Mouse (Mus musculus) testis, postnatal 10 days (tissue): ENCODE measurements around the gene Ier5.

Experiments
- DNase-seq: peaks from one replicate; pipeline ENCODE4 v3.0.0; 2021; ENCODE audit warnings: low spot score

Ier5 gene

DNA sequence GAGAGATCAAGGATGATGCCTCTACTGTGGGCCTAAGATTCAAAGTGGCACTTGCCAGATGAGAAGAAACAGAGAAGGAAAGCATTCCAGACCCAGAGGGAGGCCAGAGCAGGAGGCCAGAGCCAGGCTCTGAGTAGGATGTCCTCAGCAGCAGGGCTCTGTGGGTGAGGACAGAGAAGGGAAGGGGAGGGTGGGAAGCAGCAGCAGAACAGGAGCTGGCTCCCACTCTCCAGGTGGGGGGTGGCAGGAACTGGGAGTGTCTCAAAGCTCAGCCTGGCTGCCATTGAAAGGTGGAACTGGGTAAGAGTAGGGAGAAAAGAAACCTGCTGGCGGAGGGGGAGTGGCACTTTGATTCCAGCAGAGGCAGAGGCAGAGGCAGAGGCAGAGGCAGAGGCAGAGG is 46.1 kb downstream of the Ier5 start:
- DNase-seq: no peak

DNA sequence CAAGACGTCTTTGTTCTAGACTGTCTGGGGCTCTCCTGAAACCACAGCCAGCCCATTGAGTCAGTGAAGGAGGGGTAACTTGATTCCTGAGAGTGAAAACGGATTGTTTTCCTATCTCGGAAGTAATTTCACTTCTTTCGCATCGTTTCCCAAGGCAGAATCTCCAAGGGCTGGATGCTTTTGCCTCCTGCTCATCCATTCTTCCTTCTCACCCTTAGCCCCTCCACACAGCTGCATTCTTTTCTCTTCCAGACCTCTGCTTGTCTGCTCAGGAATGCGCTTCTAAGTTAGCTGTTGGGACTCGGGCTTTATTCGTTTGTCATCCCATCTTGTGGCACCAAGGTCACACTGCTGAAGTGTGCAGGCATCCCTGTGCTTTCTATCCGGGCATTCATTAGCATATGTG is 46.7 kb downstream of the Ier5 start:
- no peak for DNase-seq

DNA sequence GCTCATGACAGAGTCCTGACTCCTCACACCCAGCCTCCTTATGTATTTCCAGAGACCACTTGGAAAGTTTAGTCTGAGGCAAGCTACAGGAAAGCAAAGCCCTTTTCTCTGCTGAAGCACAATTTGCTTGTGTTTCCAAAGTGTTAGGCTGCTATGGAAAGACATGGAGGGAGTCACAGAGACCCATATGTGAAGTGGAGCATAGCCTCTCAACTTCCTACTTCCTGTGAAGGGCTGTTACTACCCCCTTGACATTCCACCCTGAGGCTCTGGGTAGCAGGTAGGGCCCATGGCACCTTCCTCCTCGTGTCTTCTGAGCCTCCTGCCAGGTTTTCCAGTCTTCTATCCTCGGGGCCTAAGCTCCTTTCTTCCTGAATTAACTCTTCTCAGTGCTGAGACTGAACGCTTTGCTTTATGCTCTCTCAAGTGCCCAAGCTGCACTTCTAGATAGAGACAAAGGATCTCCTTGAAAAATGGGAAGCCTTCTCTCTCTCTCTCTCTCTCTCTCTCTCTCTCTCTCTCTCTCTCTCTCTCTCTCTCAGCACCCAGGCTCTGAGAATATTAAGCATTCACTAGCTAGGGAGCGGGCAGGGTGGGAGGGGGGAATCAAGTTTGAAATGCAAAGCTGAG is 47.2 kb downstream of the Ier5 start:
- no peak for DNase-seq

DNA sequence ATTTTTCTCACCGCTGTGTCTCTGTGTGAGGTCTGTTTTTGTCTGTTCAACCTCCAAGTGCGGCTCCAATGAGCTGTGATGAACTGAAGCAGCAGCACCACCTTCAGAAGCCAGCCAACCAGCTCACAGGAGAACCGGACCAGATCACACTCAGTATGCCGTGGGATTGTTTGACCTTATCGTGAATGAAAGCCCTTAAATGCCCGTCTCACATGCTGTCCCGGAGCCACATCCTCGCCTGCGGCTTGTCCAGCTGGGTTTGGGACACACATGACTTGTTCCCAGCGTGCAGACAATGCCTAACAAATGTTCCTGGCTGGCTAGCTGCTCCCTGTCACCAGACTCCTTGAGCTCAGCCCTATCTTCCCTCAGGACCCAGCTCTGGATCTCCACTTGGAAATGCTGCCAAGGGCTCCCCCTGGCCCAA is 47.7 kb downstream of the Ier5 start:
- DNase-seq: no peak

DNA sequence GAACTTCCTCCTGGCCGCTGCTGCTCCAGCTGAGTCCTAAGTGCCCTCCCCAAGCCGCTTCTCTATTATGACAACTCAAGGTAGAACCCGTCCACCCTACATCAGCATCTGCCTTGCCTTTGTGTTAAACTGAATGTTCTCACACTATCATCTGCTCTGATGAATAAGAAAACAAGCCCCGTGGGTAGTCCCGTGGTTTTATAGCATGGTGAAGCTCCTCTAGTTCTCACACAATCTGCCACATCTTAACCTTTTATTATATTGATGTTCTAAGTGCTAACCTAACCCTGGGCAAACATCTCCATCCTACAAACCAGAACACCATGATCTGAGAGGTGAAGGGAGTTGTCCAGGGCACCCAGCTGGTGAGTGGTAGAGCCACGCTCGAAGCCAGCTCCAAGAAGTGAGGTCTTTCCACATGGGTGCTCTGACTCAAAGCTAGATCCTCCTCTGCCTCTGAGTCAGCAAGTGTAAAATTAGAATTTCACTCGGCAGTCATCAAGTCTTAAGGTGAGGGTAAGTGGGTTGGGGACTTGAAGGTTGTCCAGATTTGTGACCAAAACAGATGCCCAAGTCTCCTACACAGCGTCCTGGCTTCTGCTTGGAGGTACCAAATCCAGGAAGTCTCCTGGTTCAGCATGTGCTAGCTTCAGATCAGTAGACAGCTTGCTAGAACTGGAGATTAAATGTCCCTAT is 48.4 kb downstream of the Ier5 start:
- no peak for DNase-seq

DNA sequence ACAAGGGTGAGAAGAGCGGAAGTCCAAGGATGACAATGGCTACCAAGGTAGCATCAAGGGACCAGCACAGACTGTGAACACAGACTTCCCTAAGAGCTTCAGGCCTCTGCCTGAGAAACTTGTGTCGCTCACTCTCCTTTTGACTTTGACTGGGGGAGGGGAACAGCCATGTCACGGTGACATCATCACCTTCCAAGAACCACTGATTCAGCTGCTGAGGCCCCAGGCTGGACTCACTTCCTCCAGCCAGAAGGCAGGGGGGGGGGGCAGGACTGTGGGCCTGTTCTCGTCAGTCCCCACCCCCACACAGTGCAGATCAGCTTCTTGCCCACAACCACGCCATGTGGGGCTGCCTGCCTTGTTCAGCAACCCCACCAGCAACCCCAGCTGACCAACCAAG is 49.3 kb downstream of the Ier5 start:
- DNase-seq: no peak

DNA sequence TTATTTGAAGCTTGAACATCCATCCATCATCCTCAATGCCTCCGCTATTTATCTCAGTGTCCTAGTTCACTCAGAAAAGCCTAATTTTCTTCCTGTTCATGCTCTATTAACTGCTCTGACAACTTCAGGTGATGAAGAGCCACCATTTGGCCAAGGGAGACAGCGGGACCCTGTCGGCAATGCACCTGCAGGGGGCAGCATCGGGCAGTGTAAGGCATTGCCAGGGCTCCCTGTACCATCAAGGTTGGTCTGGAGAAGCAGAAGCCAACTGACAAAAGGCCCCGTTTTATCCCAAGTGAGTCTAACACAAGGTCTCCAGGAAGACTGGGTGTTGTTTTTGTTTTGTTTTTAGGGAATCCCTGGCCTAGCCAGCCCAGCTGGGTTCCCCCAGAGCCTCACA is 50.5 kb downstream of the Ier5 start:
- DNase-seq: peak; percentile 98
